Mouse (Mus musculus) ovary, postnatal 10 days (tissue): ENCODE measurements around the gene Cox20.
"Not testable (repeated sequence)": the region's sequence is repeated elsewhere in the genome, so short reads cannot be mapped to it uniquely, and the experiment has no call there.

ENCODE experiments used
- DNase-seq: peaks from one replicate; pipeline ENCODE4 v3.0.0; 2022; ENCODE audit warnings: low spot score

Gene Cox20

DNA sequence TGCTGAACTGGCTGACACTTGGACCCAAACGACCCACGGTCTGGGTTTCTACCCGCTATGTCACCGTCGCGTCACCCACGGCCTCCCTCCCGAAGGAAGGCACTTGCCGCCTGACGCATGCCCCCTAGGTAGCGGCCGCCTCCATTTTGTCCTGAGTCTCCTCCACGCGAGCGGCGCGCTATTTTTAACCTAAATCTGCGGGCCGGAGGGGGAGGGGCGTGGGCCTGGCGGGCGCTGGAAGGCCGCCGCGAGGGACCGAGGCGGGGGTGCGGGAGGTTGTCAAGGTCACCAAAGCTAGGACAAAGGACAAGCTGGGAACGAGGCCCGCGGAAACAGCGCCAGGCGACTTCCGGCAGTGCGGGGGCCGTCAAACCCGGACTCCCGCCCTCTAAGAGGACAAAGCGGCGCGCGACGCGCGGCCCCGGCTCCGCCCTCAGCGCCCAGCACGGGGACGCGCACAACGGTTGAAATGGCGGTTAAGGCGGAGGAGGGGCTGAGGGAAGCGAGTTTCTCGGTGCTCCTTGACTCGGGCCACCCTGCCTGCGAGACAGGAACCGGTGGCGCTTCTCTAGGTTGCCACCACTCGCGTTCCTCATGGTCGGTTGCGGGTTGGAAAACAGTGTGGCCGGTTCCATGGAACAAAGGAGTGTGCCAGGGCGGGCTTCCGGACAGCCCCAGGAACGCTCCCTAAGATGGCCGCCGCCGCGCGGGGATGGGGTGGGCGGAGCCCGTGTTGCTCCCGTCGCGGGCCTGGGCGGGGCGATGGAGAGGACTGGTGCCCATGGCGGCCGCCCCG is at the start of gene Cox20:
Gene Cox20, plus strand, starts transcription at position 742 of the 796 bp plus-strand sequence.
- DNase-seq = peak; percentile 98

DNA sequence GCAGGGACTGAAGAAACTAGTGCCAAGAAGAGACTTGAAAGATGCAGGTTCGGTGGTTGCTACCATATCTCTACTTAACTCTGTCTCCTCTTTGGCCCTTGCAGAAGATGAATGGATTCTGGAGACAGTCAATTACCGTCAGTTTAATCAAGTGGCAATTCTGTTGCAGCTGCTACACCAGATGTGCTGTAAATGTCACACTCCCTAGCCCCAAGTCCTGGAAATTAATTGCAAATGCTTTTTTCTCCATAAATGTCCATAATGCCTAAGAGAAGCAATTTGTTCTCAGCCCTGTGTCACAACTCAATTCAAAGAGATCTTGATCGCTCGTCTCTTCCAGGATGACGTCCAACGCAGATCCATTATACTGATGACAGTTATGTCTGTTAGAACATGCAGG is 48.3 kb upstream of the Cox20 start:
- no peak for DNase-seq

DNA sequence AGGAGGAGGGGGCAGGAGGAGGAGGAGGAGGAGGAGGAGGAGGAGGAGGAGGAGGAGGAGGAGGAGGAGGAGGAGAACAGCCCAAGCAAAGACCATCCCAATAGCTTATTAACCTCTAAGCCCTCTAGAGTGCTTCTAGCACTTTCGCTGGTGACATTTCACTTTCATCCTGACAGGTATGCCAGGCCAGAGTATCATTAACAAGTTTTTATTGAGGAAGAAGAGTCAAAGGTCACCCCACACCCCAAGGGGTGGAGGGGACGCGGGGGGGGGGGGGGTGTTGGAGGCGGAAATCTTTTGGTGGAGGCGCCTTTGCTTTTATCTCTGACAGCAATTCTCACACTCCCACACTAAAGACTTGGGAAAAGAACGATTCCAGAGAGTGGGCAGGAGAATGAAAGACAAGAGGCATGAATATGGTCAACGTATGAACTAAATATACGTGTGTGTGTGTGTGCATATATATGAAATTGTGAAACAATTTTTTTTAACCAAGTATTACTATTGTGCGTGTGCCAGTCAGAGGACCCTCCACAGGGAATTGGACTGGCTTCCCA is 43.7 kb upstream of the Cox20 start:
- no peak for DNase-seq

DNA sequence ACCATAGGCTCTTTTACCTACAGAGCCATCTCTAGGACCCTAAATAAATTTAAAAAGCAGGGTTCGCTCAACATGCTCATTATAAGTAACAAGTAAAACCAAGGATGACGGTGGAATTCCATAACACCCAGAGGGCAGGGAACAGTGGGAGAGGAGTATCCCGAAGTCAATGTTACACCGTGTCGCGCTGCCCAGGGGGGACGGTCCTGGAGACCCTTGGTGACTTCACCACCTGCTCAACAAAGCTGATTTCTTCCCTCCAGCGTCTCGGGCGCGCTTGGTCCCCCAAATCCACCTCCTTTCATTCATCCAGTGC is 43.2 kb upstream of the Cox20 start:
- DNase-seq = no peak

DNA sequence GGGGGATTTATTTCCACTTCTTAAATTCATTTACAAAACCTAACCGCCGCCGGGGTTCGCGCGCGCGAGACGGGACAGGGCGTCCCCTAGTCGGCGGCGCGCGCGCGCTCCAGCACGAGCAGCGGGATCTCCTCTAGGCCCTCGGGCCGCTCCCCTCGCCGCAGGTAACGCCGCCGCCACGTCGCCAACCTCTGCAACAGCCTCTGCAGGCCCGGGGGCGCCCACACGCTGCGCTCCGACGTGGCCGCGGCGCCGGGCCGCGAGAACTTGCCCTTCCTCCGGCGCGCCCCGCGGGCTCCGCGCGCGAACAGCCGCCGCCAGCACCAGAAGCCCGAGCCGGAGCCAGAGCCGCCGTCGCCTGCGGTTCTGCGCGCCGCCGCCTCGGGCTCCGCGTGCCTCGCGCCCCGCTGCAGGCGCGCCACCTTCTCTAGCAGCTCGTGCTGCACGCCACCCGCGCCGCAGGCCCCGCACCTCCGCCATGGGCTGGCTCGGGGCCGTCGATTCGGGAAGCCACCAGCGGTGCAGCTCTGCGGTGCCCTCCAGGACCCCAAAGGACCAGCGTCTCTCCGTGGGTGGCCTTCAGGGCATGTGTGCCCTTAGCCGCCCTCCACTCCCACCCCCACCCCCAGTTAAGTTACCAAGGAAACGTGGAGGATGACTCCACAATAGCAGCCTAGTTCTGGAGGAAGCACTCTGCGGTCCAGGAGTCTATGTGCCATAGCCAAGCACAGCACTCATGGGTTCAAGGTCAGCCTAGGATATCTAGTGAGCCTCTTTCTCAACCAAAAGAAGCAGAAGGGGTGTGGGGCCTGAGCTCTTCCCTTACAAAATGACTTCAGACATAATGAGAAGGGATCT is 42.6 kb upstream of the Cox20 start:
- DNase-seq = peak; percentile 31

DNA sequence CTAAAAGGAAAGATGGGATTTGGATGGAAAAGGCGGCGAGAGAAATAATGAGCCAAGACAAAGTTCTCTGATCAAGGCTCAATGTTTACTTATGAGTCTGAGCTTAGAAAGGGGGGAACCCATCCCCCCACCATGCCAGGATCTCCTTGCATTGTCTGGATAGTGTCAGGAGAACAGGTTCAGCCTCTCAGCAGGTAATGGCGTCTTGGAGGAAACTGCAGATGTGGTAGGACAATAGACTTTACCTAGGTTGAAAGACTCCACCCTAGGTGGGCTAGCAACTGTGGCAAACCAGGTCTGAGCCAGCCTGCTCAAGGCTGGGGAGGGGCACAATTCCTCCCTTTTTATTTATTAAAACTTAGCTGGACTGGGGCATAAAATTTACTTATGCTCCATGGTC is 35.6 kb upstream of the Cox20 start:
- not testable (repeated sequence) for DNase-seq

DNA sequence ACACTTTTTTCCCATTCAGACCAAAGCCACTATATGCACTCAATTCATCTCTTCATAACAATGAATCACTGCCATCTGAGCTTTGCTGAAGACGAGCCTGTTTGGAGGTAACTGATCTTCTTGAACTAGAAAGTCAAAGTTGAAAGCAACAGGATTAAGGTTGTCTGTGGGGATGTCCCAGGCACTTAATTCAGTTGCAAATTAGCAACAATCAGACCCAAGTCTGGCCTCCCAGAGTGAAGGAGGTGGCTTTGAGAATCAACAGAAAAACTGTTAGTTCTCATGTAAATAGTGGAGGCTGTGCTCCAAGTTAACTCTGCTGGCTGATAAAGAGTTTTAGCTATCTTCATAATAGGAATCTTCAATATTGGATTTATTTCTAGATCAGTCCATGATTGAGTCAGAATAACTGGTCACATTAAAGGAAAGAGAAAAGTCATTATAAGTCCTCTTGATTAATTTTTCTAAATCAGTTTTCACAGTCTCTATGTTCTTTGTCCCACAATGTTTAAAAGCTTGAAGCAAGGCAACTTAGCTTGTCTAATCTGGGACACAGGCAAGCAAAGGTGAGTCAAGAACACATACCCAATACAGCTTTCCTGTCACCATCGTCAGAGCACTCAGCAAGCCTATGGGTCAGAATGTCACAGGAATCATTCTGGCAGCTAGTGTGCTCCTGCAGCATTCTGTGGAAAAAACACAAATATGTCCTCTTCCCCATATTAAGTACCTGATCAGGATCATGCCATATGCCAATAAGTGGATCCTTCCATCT is 34.8 kb upstream of the Cox20 start:
- no peak for DNase-seq

DNA sequence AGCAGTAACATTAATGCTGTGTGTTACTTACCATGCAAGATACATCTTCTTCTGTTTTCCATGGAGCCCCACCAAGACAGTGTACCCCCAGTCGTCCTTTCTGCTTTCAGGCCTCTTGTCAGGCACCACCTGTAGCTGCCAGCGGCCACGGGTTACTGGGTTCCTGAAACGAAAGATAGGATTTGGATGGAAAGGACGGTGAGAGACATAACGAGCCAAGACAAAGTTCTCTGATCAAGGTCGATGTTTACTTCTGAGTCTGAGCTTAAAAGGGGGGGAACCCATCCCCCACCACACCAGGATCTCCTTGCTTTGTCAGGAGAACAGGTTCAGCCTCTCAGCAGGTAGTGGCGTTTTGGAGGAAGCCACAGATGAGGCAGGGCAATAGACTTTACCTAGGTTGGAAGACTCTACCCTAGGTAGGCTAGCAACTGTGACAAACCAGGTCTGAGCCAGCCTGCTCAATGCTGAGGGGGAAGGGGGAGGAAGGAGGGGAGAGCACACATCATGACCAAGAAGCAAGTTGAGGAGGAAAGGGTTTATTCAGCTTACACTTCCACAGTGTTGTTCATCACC is 31.2 kb upstream of the Cox20 start:
- DNase-seq = no peak

DNA sequence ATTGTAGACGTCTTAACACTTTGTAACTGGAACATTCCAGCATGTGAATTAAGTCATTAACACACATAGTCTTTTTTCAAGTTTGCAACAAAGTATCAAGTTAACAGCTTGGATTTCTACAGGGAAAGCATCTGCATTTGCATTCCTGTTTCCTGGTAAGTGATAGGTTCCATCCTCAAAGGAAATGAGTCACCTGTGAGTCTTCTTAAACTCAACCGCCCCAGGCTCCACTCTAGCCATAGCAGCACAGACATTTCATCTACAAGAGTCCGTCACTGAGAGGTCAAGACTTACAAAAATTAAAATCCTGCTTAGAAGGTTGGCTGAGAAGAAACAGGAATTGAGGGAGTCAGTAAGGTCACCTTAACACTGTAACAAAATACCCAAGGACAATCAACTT is 27.2 kb upstream of the Cox20 start:
- DNase-seq = no peak

DNA sequence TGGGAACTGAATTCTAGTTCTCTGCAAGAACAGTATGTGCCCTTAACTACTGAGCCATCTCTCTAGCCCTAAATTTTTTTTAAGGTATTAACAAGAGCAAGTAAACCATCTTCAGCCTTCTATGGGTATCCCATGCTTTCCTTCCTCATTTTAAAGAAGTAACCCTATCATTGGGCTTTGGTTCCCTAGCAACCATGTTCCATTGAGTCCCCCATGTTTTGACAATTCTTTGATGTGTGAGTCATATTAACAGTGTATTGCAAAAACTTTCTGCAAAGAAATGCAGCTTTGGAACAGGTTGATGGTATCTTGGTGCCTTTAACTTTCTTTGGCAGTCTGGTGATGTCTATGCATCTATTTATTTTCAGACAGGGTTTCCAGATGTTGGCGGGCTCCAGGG is 24.9 kb upstream of the Cox20 start:
- no peak for DNase-seq

DNA sequence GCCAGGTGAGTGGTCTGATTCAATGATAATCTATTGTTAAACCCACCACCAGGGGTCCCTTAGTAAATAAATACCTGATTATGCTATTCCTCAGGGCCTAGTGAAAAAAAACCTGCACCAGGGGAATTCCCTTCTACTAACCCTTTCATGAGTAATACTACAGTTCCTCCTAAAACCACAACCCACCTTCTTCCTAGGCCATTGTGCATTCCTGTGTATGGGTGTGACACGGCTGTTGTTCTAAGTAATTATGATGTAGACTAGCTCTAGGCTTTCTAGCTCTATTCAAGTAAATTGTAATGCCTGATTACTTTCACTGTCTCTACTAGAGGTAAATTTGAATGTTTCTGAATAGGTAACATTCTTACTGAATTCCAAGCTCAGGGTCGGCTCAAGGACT is 17.7 kb upstream of the Cox20 start:
- not testable (repeated sequence) for DNase-seq

DNA sequence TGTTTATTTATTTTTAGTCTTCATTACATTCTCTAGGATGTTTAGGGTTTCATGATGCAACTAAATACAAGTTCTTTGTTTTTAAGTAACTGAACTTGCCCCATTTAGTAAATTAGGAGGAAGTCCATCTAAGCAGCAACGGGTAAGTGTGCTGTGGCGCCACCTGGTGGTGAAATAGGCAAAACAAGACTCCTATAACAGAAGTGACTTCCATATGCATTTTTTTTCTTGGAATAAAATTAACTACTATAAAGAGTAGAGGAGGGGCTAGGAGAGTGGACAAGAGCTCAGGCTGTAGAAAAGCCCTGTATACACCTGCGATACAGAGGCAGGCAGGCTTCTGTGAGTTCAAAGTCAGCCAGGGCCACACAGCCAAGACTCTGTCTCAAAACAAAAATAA is 15.5 kb upstream of the Cox20 start:
- DNase-seq = peak; percentile 32

DNA sequence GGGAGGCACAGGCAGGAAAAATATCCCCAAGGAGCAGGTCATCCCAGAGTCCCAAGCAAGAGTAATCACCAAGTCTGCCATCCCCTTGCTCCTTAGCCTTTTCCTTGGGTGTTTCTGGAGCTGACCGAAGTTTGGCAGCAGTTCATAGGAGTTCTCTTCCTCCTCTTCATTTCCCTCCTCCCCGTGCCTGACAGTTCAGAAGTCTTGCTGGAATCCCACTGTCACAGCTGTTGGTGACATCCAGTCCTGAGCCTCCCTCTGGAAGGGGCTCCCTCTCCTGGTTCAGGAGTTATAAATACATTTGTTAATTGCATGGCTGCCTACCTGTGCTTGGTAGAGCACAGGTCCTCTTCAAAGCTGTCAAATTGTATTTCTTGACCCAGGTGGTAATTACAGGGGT is 9.4 kb upstream of the Cox20 start:
- DNase-seq = no peak

DNA sequence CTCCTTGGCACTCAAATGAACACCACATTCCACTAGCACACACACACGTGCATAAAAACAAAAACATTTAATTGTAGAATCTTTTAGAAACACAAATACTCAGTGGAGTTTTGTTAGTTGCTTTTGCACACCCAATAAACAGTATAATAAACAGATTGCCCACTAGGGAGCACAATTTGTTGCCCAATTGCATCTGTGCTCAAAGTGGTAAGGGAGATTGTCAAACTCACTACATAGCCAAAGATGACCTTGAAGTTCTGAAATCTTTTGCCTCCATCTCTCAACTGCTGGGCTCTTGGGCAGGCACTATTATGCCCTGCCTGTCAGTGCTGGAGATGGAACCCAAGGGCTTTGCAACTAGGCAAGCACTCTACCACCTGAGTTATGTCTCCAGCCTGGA is 8.8 kb upstream of the Cox20 start:
- no peak for DNase-seq

DNA sequence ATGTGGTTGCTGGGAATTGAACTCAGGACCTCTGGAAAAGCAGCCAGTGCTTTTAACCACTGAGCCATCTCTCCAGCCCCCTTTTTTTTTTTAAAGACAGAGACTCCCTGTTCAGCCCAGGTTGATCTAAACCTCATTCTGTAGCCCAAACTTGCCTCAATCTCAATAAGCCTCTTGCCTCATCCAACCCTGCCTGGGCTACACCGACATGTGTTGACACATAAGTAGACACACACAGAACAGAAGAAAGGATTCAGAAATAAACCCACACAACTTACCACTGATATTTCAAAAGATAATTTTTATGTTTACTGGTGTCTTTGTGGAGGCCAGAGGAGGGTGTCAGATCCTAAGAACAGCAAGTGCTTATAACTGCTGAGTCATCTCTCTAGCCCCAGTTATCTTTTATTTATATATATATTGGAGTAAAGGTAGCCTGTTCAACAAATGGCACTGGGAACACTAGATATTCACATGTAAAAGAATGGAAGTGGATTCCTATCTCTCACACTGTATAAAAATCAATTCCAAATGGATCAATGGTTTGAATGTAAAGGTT is 5.8 kb upstream of the Cox20 start:
- no peak for DNase-seq

DNA sequence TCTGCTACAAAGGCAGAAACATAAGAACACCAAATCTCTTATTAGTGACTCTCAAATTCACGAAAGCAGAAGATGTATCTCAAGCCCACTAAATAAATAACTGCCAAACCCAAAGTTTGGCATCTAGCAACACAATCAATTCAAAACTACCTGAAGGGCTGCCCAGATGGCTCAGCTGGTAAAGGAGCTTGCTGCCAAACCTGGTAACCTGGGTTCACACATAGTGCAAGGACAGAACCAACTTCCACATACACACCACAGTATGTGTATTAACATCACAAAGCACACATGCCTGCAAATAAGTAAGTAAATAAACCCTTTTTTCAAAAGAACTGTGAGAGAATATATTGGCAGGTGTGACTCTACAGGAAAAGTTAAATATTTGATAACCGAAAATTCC is 4.7 kb upstream of the Cox20 start:
- no peak for DNase-seq

DNA sequence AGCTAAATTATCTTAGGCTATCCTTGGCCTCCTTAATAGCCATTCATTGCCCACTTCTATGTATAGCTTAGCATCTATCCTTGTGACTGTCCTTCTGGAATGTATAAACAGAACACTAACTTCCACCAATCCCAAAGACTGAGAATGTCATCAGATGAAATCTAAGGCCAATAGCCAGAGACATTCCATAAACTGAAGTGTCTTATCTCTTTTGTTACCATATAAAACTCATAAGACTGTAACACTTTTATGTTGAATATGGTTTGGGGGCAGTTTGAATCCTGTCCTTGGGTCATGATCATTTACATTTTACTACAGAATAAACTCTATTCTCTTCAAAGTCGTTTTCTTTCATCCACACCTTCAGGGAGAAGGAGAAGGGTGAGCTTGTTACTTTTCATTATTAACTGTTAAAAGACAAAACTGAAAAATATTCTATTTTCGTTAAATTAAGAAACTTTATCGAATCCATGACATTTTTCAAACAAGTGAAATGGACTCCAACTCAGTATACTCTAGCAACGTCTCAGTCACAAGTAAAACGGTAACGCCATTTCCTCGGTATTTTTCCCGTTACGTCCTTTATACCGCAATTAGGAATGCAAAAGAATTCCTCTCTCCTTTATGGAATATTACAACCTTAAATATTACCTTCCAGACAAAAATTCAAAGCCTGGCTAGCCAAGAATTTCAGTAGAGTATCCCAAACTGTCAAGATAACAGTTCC is 1.5 kb upstream of the Cox20 start:
- DNase-seq = no peak

DNA sequence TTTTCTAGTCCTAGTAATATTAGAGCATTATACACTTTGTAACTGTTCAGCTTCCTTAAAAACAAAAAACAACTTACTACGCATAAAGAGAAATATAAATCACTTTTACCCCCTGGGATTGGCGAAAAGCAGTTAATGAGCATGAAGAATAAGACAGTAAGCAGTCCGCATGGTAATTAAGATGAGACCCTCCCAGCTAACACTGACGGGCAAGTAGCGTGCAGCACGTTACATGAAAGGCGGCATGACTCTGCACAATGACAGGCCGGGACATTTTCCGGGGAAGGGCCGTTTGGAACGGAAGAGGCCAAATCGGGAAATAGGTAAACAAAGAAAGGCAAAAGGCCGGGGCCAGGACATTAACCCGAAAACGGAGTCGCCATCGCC is 935 bp upstream of the Cox20 start:
- no peak for DNase-seq

DNA sequence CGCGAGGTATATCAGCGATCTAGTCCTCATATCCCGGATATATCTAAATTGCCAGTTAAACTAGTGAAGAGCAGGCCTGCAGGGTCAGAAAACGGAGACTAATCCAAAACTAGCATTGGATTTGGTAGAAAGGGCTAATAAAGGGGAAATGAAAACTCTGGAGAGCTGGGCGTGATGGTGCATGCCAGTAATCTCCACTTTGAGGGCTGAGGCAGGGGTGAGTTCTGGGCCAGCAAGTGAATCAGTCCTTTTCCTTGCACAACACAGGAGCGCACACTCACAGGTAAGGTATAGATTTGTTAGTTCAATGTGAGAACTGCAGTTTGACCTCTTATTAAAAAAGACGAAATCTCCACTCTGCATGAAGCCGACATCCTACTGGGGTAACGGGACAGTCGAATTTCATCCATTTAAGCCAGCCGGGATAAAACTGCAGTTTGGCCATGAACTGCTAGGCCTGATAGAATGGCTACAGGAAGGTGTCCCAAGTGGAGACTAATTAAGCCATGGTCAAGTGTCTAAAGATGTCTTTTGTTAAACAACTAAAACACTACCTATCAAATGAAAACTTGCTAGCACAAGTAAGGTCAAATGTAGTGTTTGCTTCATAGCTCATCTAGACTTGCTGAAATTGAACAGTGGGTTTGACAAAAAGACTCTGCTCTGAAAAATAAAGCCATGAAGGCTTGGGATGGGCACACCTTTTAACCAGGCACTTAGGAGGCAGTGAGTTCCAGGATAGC is 536 bp downstream of the Cox20 start:
- no peak for DNase-seq

DNA sequence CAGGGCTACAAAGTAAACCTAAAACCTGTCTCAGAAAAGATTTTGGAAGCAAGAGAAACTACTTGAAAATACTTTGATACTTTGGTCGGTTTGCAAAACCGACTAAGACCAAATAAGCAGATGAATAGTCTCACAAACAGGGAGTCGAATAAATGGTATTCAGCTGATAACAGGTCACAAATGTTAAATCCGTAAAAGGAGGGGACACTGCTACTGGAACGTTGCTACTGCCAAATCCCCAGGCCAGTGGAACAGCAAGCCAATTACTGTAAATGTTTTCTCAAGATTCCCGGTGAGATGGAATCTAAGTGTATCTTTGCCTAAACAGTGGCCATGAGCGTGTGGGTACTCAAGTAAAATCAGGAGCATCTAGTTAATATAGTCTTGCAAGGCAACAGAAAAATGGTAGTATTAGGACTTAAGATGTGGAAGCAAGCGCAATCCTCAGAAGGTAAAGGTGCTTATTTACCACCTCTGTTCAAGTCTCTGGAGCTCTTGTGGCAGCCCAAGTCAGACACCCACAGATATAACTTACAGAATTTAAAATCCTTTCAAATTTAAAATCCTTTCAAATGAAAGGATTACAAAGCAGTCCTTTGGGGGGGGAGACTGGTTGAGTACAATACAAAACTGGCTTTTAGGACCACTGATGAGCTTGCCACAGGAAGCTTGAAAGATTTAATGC is 1.2 kb downstream of the Cox20 start:
- DNase-seq = no peak
